Mouse (Mus musculus) megakaryocyte, embryonic 14.5 days (primary cell): Measurements from ENCODE around the gene Col16a1.

Experiments used
- FLI1 ChIP-seq: IDR thresholded peaks from 2 replicates; pipeline ENCODE4 v1.6.1; 2012; ENCODE audit warnings: low read length, inconsistent platforms, mixed read lengths
- GATA1 ChIP-seq: IDR thresholded peaks from 3 replicates; pipeline ENCODE4 v1.6.1; 2012; ENCODE audit warnings: mixed read lengths, low read length, inconsistent platforms, borderline replicate concordance

- no peak for TF ChIP-seq GATA1
- no peak for TF ChIP-seq FLI1
Observed at GRCm38 (mm10) chr4:130055160-130056010, 7.7 kb downstream of the Col16a1 start.
